Comparison of ENCODE assay signal across 24 mouse cellular contexts in genomic region chr2:152347722-152348121, GRCm38 (mm10). TPM values are rescaled to one million over a fixed set of nuclear protein-coding genes. Genes with fewer than 3 reads are reported as not detected.
DNase-seq lines count a peak whose midpoint lies in the region; ATAC-seq and TF ChIP-seq lines count a peak whose summit lies in the region.
"Had no signal": no experiment of that assay in that cellular context is flagged by ENCODE, and none has a peak within 500 bp of the region (broad histone marks: within the 10 kb centered on the region; RNA-seq: fewer than 3 reads in every experiment).

No protein-coding gene starts in this region.

- no peak for TF ChIP-seq EP300 in liver, postnatal 0 days (IDR thresholded peaks at IDR 0.05; ENCODE audit: low read depth)

- peak overlapping the region; percentile 22; the same call in 1 of the 2 replicates for H3K27ac ChIP-seq in heart, embryonic 12.5 days (ENCODE audit: poor library complexity, severe bottlenecking)
- H3K27ac ChIP-seq in ES-E14 (ENCODE audit: insufficient read depth, low read depth, low read length, poor library complexity, severe bottlenecking) = no peak overlapping the region
- H3K27ac ChIP-seq in liver, embryonic 13.5 days = peak overlapping the region; percentile 85
- H3K27ac ChIP-seq in liver, postnatal 0 days (ENCODE audit: low read depth) = peak overlapping the region; percentile 75; the same call in 1 of the 2 replicates
- H3K27ac ChIP-seq: embryonic facial prominence, embryonic 13.5 days; forebrain, embryonic 10.5 days; gastrocnemius, adult 2 months; hindbrain, embryonic 14.5 days; intestine, embryonic 15.5 days had no signal

- H3K36me3 ChIP-seq in heart, embryonic 12.5 days = no peaks in the 10 kb centered on the region
- peaks cover 3% of the 10 kb centered on the region; the same call in 1 of the 2 replicates for H3K36me3 ChIP-seq in ES-E14 (ENCODE audit: control insufficient read depth, insufficient read depth, low read length, poor library complexity, severe bottlenecking)
- H3K36me3 ChIP-seq in liver, embryonic 13.5 days = no peaks in the 10 kb centered on the region
- no peaks in the 10 kb centered on the region for H3K36me3 ChIP-seq in liver, postnatal 0 days (replicated peaks; ENCODE audit: insufficient read depth, low read length)
- H3K36me3 ChIP-seq: embryonic facial prominence, embryonic 13.5 days; forebrain, embryonic 10.5 days; intestine, embryonic 15.5 days had no signal

- no peak for DNase-seq in heart, postnatal 4 days
- no peak for DNase-seq in ES-E14 (ENCODE audit: low read depth, low spot score)
- no peak for DNase-seq in liver, embryonic 13.5 days
- no peak for DNase-seq in liver, postnatal 0 days
- no peak for DNase-seq in ovary, postnatal 14 days (ENCODE audit: low spot score)
- no peak for DNase-seq in adrenal gland, postnatal 4 days (ENCODE audit: low spot score in 2 of 2)
- DNase-seq in spleen, postnatal 14 days (ENCODE audit: low spot score in 2 of 2) = no peak
- DNase-seq: adrenal gland, adult 8-10 months; cerebellum, adult 11-12 months; cerebellum, adult 9-10 months; cerebellum, postnatal 36 days; gastrocnemius, adult 2 months; gastrocnemius, postnatal 25 days; heart, adult 11 months; heart, postnatal 10 days had no signal

- H3K4me3 ChIP-seq in heart, embryonic 12.5 days = no peak overlapping the region
- H3K4me3 ChIP-seq in ES-E14 (ENCODE audit: insufficient read depth in 1 of 2, low read depth in 1 of 2, low read length in 2 of 2, poor library complexity in 1 of 2, severe bottlenecking in 1 of 2) = no peak overlapping the region
- no peak overlapping the region for H3K4me3 ChIP-seq in liver, embryonic 13.5 days (replicated peaks)
- H3K4me3 ChIP-seq in liver, postnatal 0 days (ENCODE audit: low read depth, low read length) = no peak overlapping the region
- H3K4me3 ChIP-seq: embryonic facial prominence, embryonic 13.5 days; forebrain, embryonic 10.5 days; gastrocnemius, adult 2 months; intestine, embryonic 15.5 days had no signal

- TF ChIP-seq CTCF in liver, postnatal 0 days (IDR thresholded peaks at IDR 0.05; ENCODE audit: low read depth) = no peak

- H3K9me3 ChIP-seq in heart, embryonic 12.5 days (replicated peaks) = no peaks in the 10 kb centered on the region
- H3K9me3 ChIP-seq in ES-E14 (ENCODE audit: control insufficient read depth, insufficient read depth, low read depth, low read length) = no peaks in the 10 kb centered on the region
- no peaks in the 10 kb centered on the region for H3K9me3 ChIP-seq in liver, embryonic 13.5 days (replicated peaks)
- H3K9me3 ChIP-seq in liver, postnatal 0 days (ENCODE audit: low read length) = no peaks in the 10 kb centered on the region
- H3K9me3 ChIP-seq: embryonic facial prominence, embryonic 13.5 days; forebrain, embryonic 10.5 days; intestine, embryonic 15.5 days had no signal

- no peak overlapping the region for H3K4me2 ChIP-seq in heart, embryonic 12.5 days
- H3K4me2 ChIP-seq in liver, embryonic 13.5 days = no peak overlapping the region; the same call in 1 of the 2 replicates
- no peak overlapping the region for H3K4me2 ChIP-seq in liver, postnatal 0 days (ENCODE audit: low read depth, low read length)
- H3K4me2 ChIP-seq: embryonic facial prominence, embryonic 13.5 days; hindbrain, embryonic 14.5 days; intestine, embryonic 15.5 days had no signal

- in situ Hi-C loops in ES-E14 (cut with MboI; ENCODE audit: low sequenced_read_pairs in 2 of 2, unreplicated experiment in 2 of 2) = no loop called here

- no peak overlapping the region for H3K9ac ChIP-seq in heart, embryonic 12.5 days
- peak overlapping the region; percentile 38; the same call in 1 of the 2 replicates for H3K9ac ChIP-seq in ES-E14 (ENCODE audit: insufficient read depth, low read depth, low read length, poor library complexity, severe bottlenecking)
- 0 out of 2 replicates have a peak overlapping the region, but pooled peaks have one; percentile 57 for H3K9ac ChIP-seq in liver, embryonic 13.5 days
- no peak overlapping the region for H3K9ac ChIP-seq in liver, postnatal 0 days (replicated peaks)
- H3K9ac ChIP-seq: embryonic facial prominence, embryonic 13.5 days; hindbrain, embryonic 14.5 days; intestine, embryonic 15.5 days had no signal

- no peak for ATAC-seq in heart, embryonic 12.5 days (ENCODE audit: insufficient number of reproducible peaks, low FRiP score)
- no peak for ATAC-seq in liver, embryonic 13.5 days (ENCODE audit: low read depth)
- no peak for ATAC-seq in liver, postnatal 0 days
- ATAC-seq: forebrain, embryonic 14.5 days; intestine, embryonic 15.5 days had no signal

- WGBS in heart, embryonic 12.5 days = 70% methylated on average over 2 of the region's 2 CpGs
- WGBS in liver, embryonic 13.5 days (ENCODE audit: insufficient replicate concordance) = 59% methylated on average over 2 of the region's 2 CpGs
- WGBS in liver, postnatal 0 days (ENCODE audit: insufficient replicate concordance) = 60% methylated on average over 2 of the region's 2 CpGs

- peaks cover 31% of the 10 kb centered on the region for H3K4me1 ChIP-seq in heart, embryonic 12.5 days (replicated peaks)
- H3K4me1 ChIP-seq in ES-E14 (ENCODE audit: control insufficient read depth in 2 of 2, insufficient read depth in 2 of 2, low read length in 2 of 2, poor library complexity in 1 of 2) = peaks cover 15% of the 10 kb centered on the region in 2 experiments
- H3K4me1 ChIP-seq in liver, embryonic 13.5 days (replicated peaks) = peaks cover 81% of the 10 kb centered on the region
- peaks cover 35% of the 10 kb centered on the region for H3K4me1 ChIP-seq in liver, postnatal 0 days (ENCODE audit: insufficient read depth)

- H3K27me3 ChIP-seq in heart, embryonic 12.5 days (replicated peaks) = 0 out of 2 replicates have a peak, but pooled peaks cover 4% of the 10 kb centered on the region
- H3K27me3 ChIP-seq in liver, embryonic 13.5 days = 0 out of 2 replicates have a peak, but pooled peaks cover 3% of the 10 kb centered on the region
- no peaks in the 10 kb centered on the region for H3K27me3 ChIP-seq in liver, postnatal 0 days (ENCODE audit: insufficient read depth, low read length)

TF ChIP-seq in ES-E14, 5 proteins besides CTCF, POLR2A, EP300 and RAD21:
- no peak for TF ChIP-seq ZC3H11A (IDR thresholded peaks at IDR 0.05; ENCODE audit: borderline replicate concordance, low read depth, low read length)
- TF ChIP-seq ZNF384 (IDR thresholded peaks at IDR 0.05; ENCODE audit: low read depth, low read length) = no peak
- no peak for TF ChIP-seq CHD2 (IDR thresholded peaks at IDR 0.05; ENCODE audit: low read depth, low read length)
- no peak for TF ChIP-seq MAFK (IDR thresholded peaks at IDR 0.05; ENCODE audit: insufficient read depth, low read depth, low read length)
- TF ChIP-seq HCFC1 (IDR thresholded peaks at IDR 0.05; ENCODE audit: borderline replicate concordance, insufficient read depth, low read length) = no peak

RNA-seq across cellular contexts. Expression of gene Trib3, which starts 3.9 kb away (rescaled TPM):
- 8.5 and 10.1 TPM in 2 replicates for polyA plus RNA-seq in heart, embryonic 12.5 days (2016; fragmentation: Nextera tagmentation; extraction: Ambion mirVana)
- 1 to 10 TPM; 2.9 TPM for total RNA-seq in heart, postnatal 4 days (2021)
- total RNA-seq in ES-E14 (2012; rRNA removed) = 18.5 and 29.2 TPM in 2 replicates
- 2.7 and 3.3 TPM in 2 replicates for polyA plus RNA-seq in liver, embryonic 13.5 days (2015; fragmentation: Nextera tagmentation; extraction: Ambion mirVana)
- 4.1 and 5.5 TPM in 2 replicates for polyA plus RNA-seq in liver, postnatal 0 days (2015; fragmentation: Nextera tagmentation; extraction: Ambion mirVana)
- total RNA-seq in adrenal gland, postnatal 4 days (2021) = 1 to 10 TPM; 4.3 to 4.9 TPM

RNA-seq across cellular contexts. Expression of gene Rbck1, which starts 15.3 kb away (rescaled TPM):
- polyA plus RNA-seq in heart, embryonic 12.5 days (2016; fragmentation: Nextera tagmentation; extraction: Ambion mirVana) = 65.3 and 68.9 TPM in 2 replicates
- total RNA-seq in heart, postnatal 4 days (2021) = 10 to 100 TPM; 70.5 to 75.6 TPM
- total RNA-seq in ES-E14 (2012; rRNA removed) = 69.9 and 113 TPM in 2 replicates
- 52.2 and 52.4 TPM in 2 replicates for polyA plus RNA-seq in liver, embryonic 13.5 days (2015; fragmentation: Nextera tagmentation; extraction: Ambion mirVana)
- 30.2 and 31.0 TPM in 2 replicates for polyA plus RNA-seq in liver, postnatal 0 days (2015; fragmentation: Nextera tagmentation; extraction: Ambion mirVana)
- total RNA-seq in adrenal gland, postnatal 4 days (2021) = 100 to 1,000 TPM; 139 TPM

RNA-seq across cellular contexts. Expression of gene Nrsn2, which starts 28.7 kb away (rescaled TPM):
- 3.4 and 3.8 TPM in 2 replicates for polyA plus RNA-seq in heart, embryonic 12.5 days (2016; fragmentation: Nextera tagmentation; extraction: Ambion mirVana)
- total RNA-seq in heart, postnatal 4 days (2021) = not detected
- total RNA-seq in ES-E14 (2012; rRNA removed) = 2.1 and 3.3 TPM in 2 replicates
- 0.07 TPM in 1 of 2 replicates, not detected in the other for polyA plus RNA-seq in liver, embryonic 13.5 days (2015; fragmentation: Nextera tagmentation; extraction: Ambion mirVana)
- not detected in 2 replicates for polyA plus RNA-seq in liver, postnatal 0 days (2015; fragmentation: Nextera tagmentation; extraction: Ambion mirVana)
- total RNA-seq in adrenal gland, postnatal 4 days (2021) = 1 to 10 TPM; 4.4 to 4.5 TPM
- total RNA-seq: gastrocnemius, adult 2 months; gastrocnemius, postnatal 25 days; heart, postnatal 10 days; hematopoietic stem cell, adult 5-6 weeks had no signal
- polyA plus RNA-seq: C2C12; erythroblast, embryonic 14.5 days had no signal

RNA-seq across cellular contexts. Expression of gene Sox12, which starts 50.1 kb away (rescaled TPM):
- polyA plus RNA-seq in heart, embryonic 12.5 days (2016; fragmentation: Nextera tagmentation; extraction: Ambion mirVana) = 11.5 TPM in 2 replicates
- 10 to 100 TPM; 42.3 to 42.6 TPM for total RNA-seq in heart, postnatal 4 days (2021)
- total RNA-seq in ES-E14 (2012; rRNA removed) = 7.4 and 9.1 TPM in 2 replicates
- polyA plus RNA-seq in liver, embryonic 13.5 days (2015; fragmentation: Nextera tagmentation; extraction: Ambion mirVana) = 1.6 TPM in 2 replicates
- 1.2 and 1.3 TPM in 2 replicates for polyA plus RNA-seq in liver, postnatal 0 days (2015; fragmentation: Nextera tagmentation; extraction: Ambion mirVana)
- 10 to 100 TPM; 50.9 to 51.1 TPM for total RNA-seq in adrenal gland, postnatal 4 days (2021)

RNA-seq across cellular contexts. Expression of gene Tbc1d20, which starts 54.1 kb away (rescaled TPM):
- polyA plus RNA-seq in heart, embryonic 12.5 days (2016; fragmentation: Nextera tagmentation; extraction: Ambion mirVana) = 33.6 and 37.5 TPM in 2 replicates
- 10 to 100 TPM; 54.4 to 65.8 TPM for total RNA-seq in heart, postnatal 4 days (2021)
- total RNA-seq in ES-E14 (2012; rRNA removed) = 18.7 and 20.2 TPM in 2 replicates
- polyA plus RNA-seq in liver, embryonic 13.5 days (2015; fragmentation: Nextera tagmentation; extraction: Ambion mirVana) = 10.9 and 11.4 TPM in 2 replicates
- 7.8 and 8.3 TPM in 2 replicates for polyA plus RNA-seq in liver, postnatal 0 days (2015; fragmentation: Nextera tagmentation; extraction: Ambion mirVana)
- 100 to 1,000 TPM in 1 of 2 experiments, 10 to 100 TPM in 1; 93.0 to 101 TPM for total RNA-seq in adrenal gland, postnatal 4 days (2021)

Comparison
In these comparisons a context has a peak if more than half of its experiments do, and no peak if none do; other contexts are left out.
1. H3K9ac ChIP-seq: peak in ES-E14 (single experiment) and liver, embryonic 13.5 days (single experiment); none in heart, embryonic 12.5 days (single experiment) and liver, postnatal 0 days (single experiment).